Mouse (Mus musculus): Measurements from ENCODE around the gene C1ql3. TPM values are rescaled to one million over a fixed set of nuclear protein-coding genes. Genes with fewer than 3 reads are reported as not detected.

The C1ql3 gene
- 0.05 and 0.07 TPM in 2 replicates for polyA plus RNA-seq (2012; rRNA removed)

GRCm38 (mm10) chr2:13011472-13011871, at the start of gene C1ql3:
Gene C1ql3 (minus strand): TSS chr2:13011806.

Other genes with a start within 250 kb of the C1ql3 start
- 40.4 and 59.0 TPM in 2 replicates for gene Pter, start 87.8 kb downstream of the C1ql3 start, polyA plus RNA-seq (2012; rRNA removed)

Measured in liver, embryonic 18 days (tissue).